In genomic region chr8:85396432-85397079, GRCm38 (mm10) we compare ENCODE assay signal across 20 mouse cellular contexts. TPM values are rescaled to one million over a fixed set of nuclear protein-coding genes. Genes with fewer than 3 reads are reported as not detected.
DNase-seq lines count a peak whose midpoint lies in the region; ATAC-seq lines count a peak whose summit lies in the region.
"Had no signal": no experiment of that assay in that cellular context is flagged by ENCODE, and none has a peak within 500 bp of the region (broad histone marks: within the 10 kb centered on the region; RNA-seq: fewer than 3 reads in every experiment).

No protein-coding gene starts in this region.

- intact Hi-C loops in heart, postnatal 36 days (cut with DNase I), result loop anchor here (2.0 to 5.0 kb wide), 2 partner anchors 44 to 86 kb away; no protein-coding TSS in a partner anchor
- intact Hi-C loops in left cerebral cortex, postnatal 4 days (cut with DNase I), result no loop called here

- no peak overlapping the region for H3K27ac ChIP-seq in heart, embryonic 11.5 days (ENCODE audit: low read depth, low read length)
- H3K27ac ChIP-seq in liver, embryonic 15.5 days (replicated peaks), result peak overlapping the region; percentile 78
- no peak overlapping the region for H3K27ac ChIP-seq in limb, embryonic 10.5 days
- H3K27ac ChIP-seq: embryonic facial prominence, embryonic 13.5 days; forebrain, embryonic 10.5 days; gastrocnemius, adult 2 months; hindbrain, embryonic 15.5 days; intestine, embryonic 15.5 days; midbrain, embryonic 15.5 days had no signal

- no peaks in the 10 kb centered on the region for H3K36me3 ChIP-seq in heart, embryonic 11.5 days (ENCODE audit: control insufficient read depth, insufficient read depth, low read length)
- no peaks in the 10 kb centered on the region for H3K36me3 ChIP-seq in liver, embryonic 15.5 days (replicated peaks)
- H3K36me3 ChIP-seq in limb, embryonic 10.5 days, result no peaks in the 10 kb centered on the region
- H3K36me3 ChIP-seq: embryonic facial prominence, embryonic 13.5 days; forebrain, embryonic 10.5 days; hindbrain, embryonic 15.5 days; intestine, embryonic 15.5 days; midbrain, embryonic 15.5 days had no signal

- H3K9ac ChIP-seq in heart, embryonic 11.5 days (ENCODE audit: low read depth, low read length), result no peak overlapping the region
- peak overlapping the region; percentile 29; the same call in 1 of the 2 replicates for H3K9ac ChIP-seq in liver, embryonic 15.5 days
- H3K9ac ChIP-seq: embryonic facial prominence, embryonic 13.5 days; hindbrain, embryonic 15.5 days; intestine, embryonic 15.5 days; midbrain, embryonic 15.5 days had no signal

- no peak overlapping the region for H3K4me3 ChIP-seq in heart, embryonic 11.5 days (ENCODE audit: low read depth, low read length)
- H3K4me3 ChIP-seq in liver, embryonic 15.5 days (replicated peaks), result peak overlapping the region; percentile 16
- no peak overlapping the region for H3K4me3 ChIP-seq in limb, embryonic 10.5 days
- H3K4me3 ChIP-seq: embryonic facial prominence, embryonic 13.5 days; forebrain, embryonic 10.5 days; gastrocnemius, adult 2 months; hindbrain, embryonic 15.5 days; intestine, embryonic 15.5 days; midbrain, embryonic 15.5 days; myocyte had no signal

- H3K27me3 ChIP-seq in heart, embryonic 11.5 days (ENCODE audit: control insufficient read depth, insufficient read depth, low read length), result no peaks in the 10 kb centered on the region
- no peaks in the 10 kb centered on the region for H3K27me3 ChIP-seq in liver, embryonic 15.5 days
- H3K27me3 ChIP-seq in limb, embryonic 10.5 days (ENCODE audit: low read depth, poor library complexity, severe bottlenecking), result no peaks in the 10 kb centered on the region
- H3K27me3 ChIP-seq: CH12.LX; embryonic facial prominence, embryonic 13.5 days; hindbrain, embryonic 15.5 days; intestine, embryonic 15.5 days; midbrain, embryonic 15.5 days had no signal

- peaks cover 20% of the 10 kb centered on the region for H3K4me1 ChIP-seq in heart, embryonic 11.5 days (ENCODE audit: control insufficient read depth, insufficient read depth, low read length)
- peaks cover 54% of the 10 kb centered on the region for H3K4me1 ChIP-seq in liver, embryonic 15.5 days (replicated peaks)
- H3K4me1 ChIP-seq in limb, embryonic 10.5 days, result no peaks in the 10 kb centered on the region
- H3K4me1 ChIP-seq: embryonic facial prominence, embryonic 13.5 days; forebrain, embryonic 10.5 days; hindbrain, embryonic 15.5 days; intestine, embryonic 15.5 days; midbrain, embryonic 15.5 days had no signal

- 0 out of 2 replicates have a peak overlapping the region, but pooled peaks have one; percentile 3 for H3K4me2 ChIP-seq in heart, embryonic 11.5 days
- H3K4me2 ChIP-seq in liver, embryonic 15.5 days, result peak overlapping the region; percentile 50
- H3K4me2 ChIP-seq: embryonic facial prominence, embryonic 13.5 days; hindbrain, embryonic 15.5 days; intestine, embryonic 15.5 days; midbrain, embryonic 15.5 days had no signal

- no peaks in the 10 kb centered on the region for H3K9me3 ChIP-seq in heart, embryonic 11.5 days (replicated peaks; ENCODE audit: control insufficient read depth, low read length)
- no peaks in the 10 kb centered on the region for H3K9me3 ChIP-seq in liver, embryonic 15.5 days (replicated peaks)
- H3K9me3 ChIP-seq in limb, embryonic 10.5 days (replicated peaks), result no peaks in the 10 kb centered on the region
- H3K9me3 ChIP-seq: embryonic facial prominence, embryonic 13.5 days; forebrain, embryonic 10.5 days; hindbrain, embryonic 15.5 days; intestine, embryonic 15.5 days; midbrain, embryonic 15.5 days had no signal

- DNase-seq in heart, postnatal 36 days, result no peak
- DNase-seq in left cerebral cortex, postnatal 4 days, result no peak
- DNase-seq in limb, embryonic 10.5 days (ENCODE audit: low spot score), result no peak
- no peak for DNase-seq in left cerebral cortex, adult 11 months (ENCODE audit: low spot score)
- DNase-seq in adrenal gland, postnatal 4 days (ENCODE audit: low spot score in 2 of 2), result no peak
- DNase-seq: cerebellum, adult 9-11 months; gastrocnemius, adult 2 months; heart, adult 18-20 months; kidney, postnatal 36 days; thymus, postnatal 36 days had no signal

- no peak for ATAC-seq in heart, embryonic 11.5 days (replicated peaks; ENCODE audit: insufficient number of reproducible peaks, low FRiP score, low TSS enrichment)
- peak; percentile 31 for ATAC-seq in erythroid progenitor cell, adult 5-6 weeks (replicated peaks; ENCODE audit: low FRiP score, poor library complexity, severe bottlenecking)
- peak; percentile 65 for ATAC-seq in liver, embryonic 15.5 days (ENCODE audit: insufficient read depth)
- ATAC-seq: midbrain, embryonic 15.5 days had no signal

- WGBS in heart, embryonic 11.5 days (ENCODE audit: insufficient replicate concordance), result 62% methylated on average over 5 of the region's 5 CpGs
- WGBS in liver, embryonic 15.5 days (ENCODE audit: insufficient replicate concordance), result 17% methylated on average over 5 of the region's 5 CpGs
- WGBS in limb, embryonic 10.5 days, result 83% methylated on average over 5 of the region's 5 CpGs

RNA-seq across cellular contexts. Expression of gene Mylk3, which starts 10.4 kb away (rescaled TPM):
- polyA plus RNA-seq in heart, embryonic 11.5 days (2014; fragmentation: Nextera tagmentation; extraction: Ambion mirVana), result 167 and 212 TPM in 2 replicates
- 100 to 1,000 TPM; 418 to 460 TPM for total RNA-seq in heart, postnatal 36 days (2021)
- 38.2 and 58.7 TPM in 2 replicates for total RNA-seq in erythroid progenitor cell, adult 5-6 weeks (2015; ENCODE audit: low replicate concordance)
- total RNA-seq in erythroid progenitor cell, adult 5-6 weeks (2017; ENCODE audit: low replicate concordance), result 150 and 159 TPM in 2 replicates
- 57.2 and 68.2 TPM in 2 replicates for polyA plus RNA-seq in liver, embryonic 15.5 days (2015; fragmentation: Nextera tagmentation; extraction: Ambion mirVana)
- under 1 TPM; 0.12 to 0.20 TPM for total RNA-seq in left cerebral cortex, postnatal 4 days (2021)
- polyA plus RNA-seq in limb, embryonic 10.5 days (2016; fragmentation: Nextera tagmentation; extraction: Ambion mirVana), result 0.93 TPM in 2 replicates
- 1 to 10 TPM; 1.9 to 3.9 TPM for total RNA-seq in adrenal gland, postnatal 4 days (2021)

RNA-seq across cellular contexts. Expression of gene 4921524J17Rik, which starts 36.1 kb away (rescaled TPM):
- 67.0 and 73.8 TPM in 2 replicates for polyA plus RNA-seq in heart, embryonic 11.5 days (2014; fragmentation: Nextera tagmentation; extraction: Ambion mirVana)
- total RNA-seq in heart, postnatal 36 days (2021), result 10 to 100 TPM; 19.7 to 20.9 TPM
- 10.5 and 21.8 TPM in 2 replicates for total RNA-seq in erythroid progenitor cell, adult 5-6 weeks (2015; ENCODE audit: low replicate concordance)
- total RNA-seq in erythroid progenitor cell, adult 5-6 weeks (2017; ENCODE audit: low replicate concordance), result 5.3 and 11.7 TPM in 2 replicates
- polyA plus RNA-seq in liver, embryonic 15.5 days (2015; fragmentation: Nextera tagmentation; extraction: Ambion mirVana), result 14.8 and 15.6 TPM in 2 replicates
- 10 to 100 TPM; 20.0 to 23.3 TPM for total RNA-seq in left cerebral cortex, postnatal 4 days (2021)
- 41.4 and 44.1 TPM in 2 replicates for polyA plus RNA-seq in limb, embryonic 10.5 days (2016; fragmentation: Nextera tagmentation; extraction: Ambion mirVana)
- total RNA-seq in adrenal gland, postnatal 4 days (2021), result 10 to 100 TPM; 36.1 to 37.5 TPM

Comparison
In these comparisons a context has a peak if more than half of its experiments do, and no peak if none do; other contexts are left out.
1. RNA of gene Mylk3, which starts 10.4 kb away (total RNA-seq): 418 to 460 TPM in heart, postnatal 36 days and 38.2 to 159 TPM in erythroid progenitor cell, adult 5-6 weeks; 1.9 to 3.9 TPM in adrenal gland, postnatal 4 days and 0.12 to 0.20 TPM in left cerebral cortex, postnatal 4 days; every median in the first group is over 4 times any median in the second.